Mouse (Mus musculus): ENCODE results near the gene Ifitm1. TPM values are rescaled to one million over a fixed set of nuclear protein-coding genes. Genes with fewer than 3 reads are reported as not detected.

The Ifitm1 gene
- total and polyA plus RNA-seq, 3 experiments, result 0.23 TPM; not detected in 2

DNA sequence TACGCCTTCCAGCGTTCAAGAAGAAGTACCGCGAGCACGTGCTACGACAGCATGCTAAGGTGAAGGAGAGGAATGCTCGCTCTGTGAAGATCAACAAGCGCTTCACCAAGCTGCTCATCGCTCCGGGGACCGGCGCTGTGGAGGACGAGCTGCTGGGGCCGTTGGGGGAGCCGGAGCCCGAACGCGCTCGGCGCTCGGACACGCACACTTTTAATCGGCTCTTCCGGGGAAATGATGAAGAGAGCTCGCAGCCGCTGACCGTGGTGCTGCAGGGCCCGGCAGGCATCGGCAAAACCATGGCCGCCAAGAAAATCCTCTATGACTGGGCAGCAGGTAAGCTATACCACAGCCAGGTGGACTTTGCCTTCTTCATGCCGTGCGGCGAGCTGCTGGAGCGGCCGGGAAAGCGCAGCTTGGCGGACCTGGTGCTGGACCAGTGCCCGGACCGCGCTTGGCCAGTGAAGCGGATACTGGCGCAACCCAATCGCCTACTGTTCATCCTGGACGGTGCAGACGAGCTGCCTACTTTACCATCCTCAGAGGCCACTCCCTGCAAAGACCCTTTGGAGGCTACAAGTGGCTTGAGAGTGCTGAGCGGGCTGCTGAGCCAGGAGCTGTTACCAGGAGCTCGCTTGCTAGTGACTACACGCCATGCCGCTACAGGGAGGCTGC lies 44.5 kb upstream of the Ifitm1 start:
- H3K36me3 ChIP-seq (ENCODE audit: control insufficient read depth in 1 of 2, insufficient read depth in 2 of 2, low read length in 2 of 2), result peaks cover 0 to 4% of the 10 kb centered on the region in 2 experiments; a peak in 2 of 4 replicates
- peaks cover 0 to 9% of the 10 kb centered on the region in 2 experiments; a peak in 1 of 4 replicates for H3K4me1 ChIP-seq (ENCODE audit: control insufficient read depth in 1 of 2, insufficient read depth in 2 of 2, low read length in 2 of 2)
- H3K27ac ChIP-seq (ENCODE audit: control insufficient read depth, low read depth, low read length), result no peak overlapping the region
- DNase-seq (ENCODE audit: low read depth, low spot score), result no peak
- no peak overlapping the region for H3K9ac ChIP-seq (ENCODE audit: control insufficient read depth, low read depth, low read length, poor library complexity, severe bottlenecking)
- no peaks in the 10 kb centered on the region for H3K79me2 ChIP-seq (ENCODE audit: control insufficient read depth, insufficient read depth, low read length, poor library complexity)
- no peaks in the 10 kb centered on the region for H3K9me3 ChIP-seq (replicated peaks; ENCODE audit: insufficient read depth, low read length)
- no peak overlapping the region for H3K4me3 ChIP-seq (ENCODE audit: control insufficient read depth in 1 of 2, insufficient read depth in 1 of 2, low read depth in 2 of 2, low read length in 2 of 2)
- H3K27me3 ChIP-seq (ENCODE audit: control insufficient read depth in 1 of 2, insufficient read depth in 2 of 2, low read length in 2 of 2), result peaks cover 0 to 9% of the 10 kb centered on the region in 2 experiments; a peak in 3 of 4 replicates
- TF ChIP-seq POLR2AphosphoS2 (IDR thresholded peaks at IDR 0.05; ENCODE audit: low read length) (no peak), POLR2A (IDR thresholded peaks at IDR 0.05; ENCODE audit: control insufficient read depth in 1 of 2, insufficient read depth in 1 of 2, low read depth in 1 of 2, low read length in 2 of 2, poor library complexity in 1 of 2) (no peak), UBTF (IDR thresholded peaks at IDR 0.05; ENCODE audit: borderline replicate concordance, insufficient read depth, low read depth, low read length) (no peak), MAX (IDR thresholded peaks at IDR 0.05; ENCODE audit: low read length) (no peak), RAD21 (IDR thresholded peaks at IDR 0.05; ENCODE audit: low read depth, low read length) (no peak), MYB (IDR thresholded peaks at IDR 0.05; ENCODE audit: low read depth, low read length) (no peak)

DNA sequence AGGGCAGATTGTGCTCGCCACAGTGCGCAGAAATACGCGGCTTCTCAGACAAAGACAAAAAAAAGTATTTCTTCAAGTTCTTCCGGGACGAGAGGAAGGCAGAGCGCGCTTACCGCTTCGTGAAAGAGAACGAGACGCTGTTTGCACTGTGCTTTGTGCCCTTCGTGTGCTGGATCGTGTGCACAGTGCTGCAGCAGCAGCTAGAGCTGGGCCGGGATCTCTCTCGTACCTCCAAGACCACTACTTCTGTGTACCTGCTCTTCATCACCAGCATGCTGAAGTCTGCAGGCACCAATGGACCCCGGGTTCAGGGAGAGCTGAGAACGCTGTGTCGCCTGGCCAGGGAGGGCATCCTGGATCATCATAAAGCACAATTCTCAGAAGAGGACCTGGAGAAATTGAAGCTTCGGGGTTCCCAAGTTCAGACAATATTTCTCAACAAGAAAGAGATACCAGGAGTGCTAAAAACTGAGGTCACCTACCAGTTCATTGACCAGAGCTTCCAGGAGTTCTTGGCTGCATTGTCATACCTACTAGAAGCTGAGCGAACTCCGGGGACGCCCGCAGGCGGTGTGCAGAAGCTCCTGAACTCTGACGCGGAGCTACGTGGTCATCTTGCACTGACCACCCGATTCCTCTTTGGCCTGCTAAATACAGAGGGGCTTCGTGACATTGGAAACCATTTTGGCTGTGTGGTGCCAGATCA lies 43.8 kb upstream of the Ifitm1 start:
- H3K27me3 ChIP-seq (ENCODE audit: control insufficient read depth in 1 of 2, insufficient read depth in 2 of 2, low read length in 2 of 2), result peaks cover 0 to 9% of the 10 kb centered on the region in 2 experiments; a peak in 3 of 4 replicates
- no peaks in the 10 kb centered on the region for H3K79me2 ChIP-seq (ENCODE audit: control insufficient read depth, insufficient read depth, low read length, poor library complexity)
- peaks cover 0 to 2% of the 10 kb centered on the region in 2 experiments; a peak in 2 of 4 replicates for H3K36me3 ChIP-seq (ENCODE audit: control insufficient read depth in 1 of 2, insufficient read depth in 2 of 2, low read length in 2 of 2)
- peaks cover 0 to 9% of the 10 kb centered on the region in 2 experiments; a peak in 1 of 4 replicates for H3K4me1 ChIP-seq (ENCODE audit: control insufficient read depth in 1 of 2, insufficient read depth in 2 of 2, low read length in 2 of 2)
- no peak overlapping the region for H3K4me3 ChIP-seq (ENCODE audit: control insufficient read depth in 1 of 2, insufficient read depth in 1 of 2, low read depth in 2 of 2, low read length in 2 of 2)
- no peak overlapping the region for H3K27ac ChIP-seq (ENCODE audit: control insufficient read depth, low read depth, low read length)
- no peak for TF ChIP-seq USF1 (IDR thresholded peaks at IDR 0.05; ENCODE audit: low read depth, low read length)
- no peak for TF ChIP-seq TCF12 (IDR thresholded peaks at IDR 0.05; ENCODE audit: low read depth, low read length)
- TF ChIP-seq MAX (IDR thresholded peaks at IDR 0.05; ENCODE audit: low read length), result no peak
- no peak for TF ChIP-seq EP300 (IDR thresholded peaks at IDR 0.05; ENCODE audit: low read depth in 1 of 2, low read length in 2 of 2)
- TF ChIP-seq CHD1 (IDR thresholded peaks at IDR 0.05; ENCODE audit: low read depth, low read length), result no peak
- no peak for TF ChIP-seq POLR2A (IDR thresholded peaks at IDR 0.05; ENCODE audit: control insufficient read depth in 1 of 2, insufficient read depth in 1 of 2, low read depth in 1 of 2, low read length in 2 of 2, poor library complexity in 1 of 2)
- no peak for TF ChIP-seq UBTF (IDR thresholded peaks at IDR 0.05; ENCODE audit: borderline replicate concordance, insufficient read depth, low read depth, low read length)
- H3K9ac ChIP-seq (ENCODE audit: control insufficient read depth, low read depth, low read length, poor library complexity, severe bottlenecking), result no peak overlapping the region
- no peaks in the 10 kb centered on the region for H3K9me3 ChIP-seq (replicated peaks; ENCODE audit: insufficient read depth, low read length)
- no peak for DNase-seq (ENCODE audit: low read depth, low spot score)

DNA sequence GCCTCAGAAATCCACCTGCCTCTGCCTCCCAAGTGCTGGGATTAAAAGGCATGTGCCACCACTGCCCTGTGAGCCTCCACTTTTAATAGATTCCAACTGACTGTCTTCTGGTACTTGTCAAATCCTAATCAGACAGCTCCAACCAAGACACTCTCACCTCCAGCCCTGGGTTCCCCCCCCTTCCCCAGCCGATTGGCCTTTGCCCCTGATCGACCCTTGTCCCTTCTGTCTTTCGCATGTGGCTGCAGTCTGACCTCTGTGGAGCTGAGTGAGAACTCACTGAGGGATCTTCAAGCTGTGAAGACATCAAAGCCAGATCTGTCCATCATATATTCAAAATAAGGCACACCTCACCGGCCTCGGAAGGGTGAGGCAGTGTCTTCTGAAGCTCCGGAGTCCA lies 39.8 kb upstream of the Ifitm1 start:
- Histone ChIP-seq H3K9me3 (replicated peaks; ENCODE audit: insufficient read depth, low read length) (no peaks in the 10 kb centered on the region), H3K27ac (ENCODE audit: control insufficient read depth, low read depth, low read length) (no peak overlapping the region), H3K9ac (ENCODE audit: control insufficient read depth, low read depth, low read length, poor library complexity, severe bottlenecking) (no peak overlapping the region), H3K4me3 (ENCODE audit: control insufficient read depth in 1 of 2, insufficient read depth in 1 of 2, low read depth in 2 of 2, low read length in 2 of 2) (no peak overlapping the region), H3K27me3 (ENCODE audit: control insufficient read depth in 1 of 2, insufficient read depth in 2 of 2, low read length in 2 of 2) (peaks cover 11 to 20% of the 10 kb centered on the region in 2 experiments), H3K36me3 (ENCODE audit: control insufficient read depth in 1 of 2, insufficient read depth in 2 of 2, low read length in 2 of 2) (no peaks in the 10 kb centered on the region), H3K79me2 (ENCODE audit: control insufficient read depth, insufficient read depth, low read length, poor library complexity) (no peaks in the 10 kb centered on the region), H3K4me1 (ENCODE audit: control insufficient read depth in 1 of 2, insufficient read depth in 2 of 2, low read length in 2 of 2) (no peaks in the 10 kb centered on the region)
- no peak for TF ChIP-seq ZNF384 (IDR thresholded peaks at IDR 0.05; ENCODE audit: low read depth, low read length)
- no peak for DNase-seq (ENCODE audit: low read depth, low spot score)
